Mouse (Mus musculus) limb, embryonic 11.5 days (tissue): ENCODE results near the gene Dnttip1. TPM values are rescaled to one million over a fixed set of nuclear protein-coding genes. Genes with fewer than 3 reads are reported as not detected.

Source experiments
- ATAC-seq: fragments of 200-750 bp; cut with Nextera tagmentation; 2 replicates; pipeline ENCODE4 v1.8.0; 2017; ENCODE audit warnings: low read depth; ENCODE audit not compliant: insufficient number of reproducible peaks, low FRiP score, low TSS enrichment
- DNase-seq: peaks from one replicate; pipeline ENCODE4 v3.0.0-alpha.2; 2015; ENCODE audit warnings: low spot score
- H3K27ac ChIP-seq: fragments of 300-500 bp; sonication (generic); replicated peaks from 2 replicates; pipeline ENCODE4 v1.5.1; 2014; ENCODE audit warnings: low read depth, mild to moderate bottlenecking, low read length
- H3K27me3 ChIP-seq: fragments of 300-500 bp; sonication (generic); 2 replicates; pipeline ENCODE4 v1.6.1; 2014; ENCODE audit warnings: mild to moderate bottlenecking, low read length, mixed read lengths; ENCODE audit not compliant: control insufficient read depth, insufficient read depth
- H3K36me3 ChIP-seq: fragments of 300-500 bp; sonication (generic); 2 replicates; pipeline ENCODE4 v1.6.1; 2014; ENCODE audit warnings: mild to moderate bottlenecking, low read length, moderate library complexity, mixed read lengths; ENCODE audit not compliant: control insufficient read depth, insufficient read depth
- H3K4me1 ChIP-seq: fragments of 300-500 bp; sonication (generic); 2 replicates; pipeline ENCODE4 v1.6.1; 2014; ENCODE audit warnings: low read length, mixed read lengths; ENCODE audit not compliant: control insufficient read depth, insufficient read depth
- H3K4me2 ChIP-seq: fragments of 300-500 bp; sonication (generic); 2 replicates; pipeline ENCODE4 v1.6.1; 2014; ENCODE audit warnings: low read depth, mild to moderate bottlenecking, moderate library complexity; ENCODE audit not compliant: severe bottlenecking
- H3K4me3 ChIP-seq: fragments of 300-500 bp; sonication (generic); 2 replicates; pipeline ENCODE4 v1.5.1; 2014; ENCODE audit warnings: low read depth, low read length
- H3K9ac ChIP-seq: fragments of 300-500 bp; sonication (generic); 2 replicates; pipeline ENCODE4 v1.6.1; 2014; ENCODE audit warnings: mild to moderate bottlenecking, low read length
- H3K9me3 ChIP-seq: fragments of 300-500 bp; sonication (generic); 2 replicates; pipeline ENCODE4 v1.6.1; 2016; ENCODE audit warnings: low read length; ENCODE audit not compliant: control insufficient read depth
- WGBS: fragments of 180-500 bp; shearing (Covaris S2); extraction: QIAGEN DNeasy Blood & Tissue Kit; methylation state at CpG from one replicate; pipeline ENCODE4 v1.1.7; 2014; 5-methylcytosine and 5-hydroxymethylcytosine counted together
- polyA plus RNA-seq: library from polyadenylated mRNA; unstranded; fragments of >200 nt; fragmentation: Nextera tagmentation; extraction: Ambion mirVana; gene quantifications from 2 replicates; pipeline ENCODE4 v1.2.1, GENCODE M21; 2014

The Dnttip1 gene
- 87.0 and 96.4 TPM in 2 replicates for polyA plus RNA-seq

GRCm38 (mm10) chr2:164745843-164746479 is at the start of gene Dnttip1, which contains the start of gene Wfdc3:
TSS of gene Dnttip1 (plus strand) at chr2:164745983.
TSS of gene Wfdc3 (minus strand) at chr2:164745931.
- Histone ChIP-seq H3K9me3 (no peaks in the 10 kb centered on the region), H3K9ac (peak within 1 kb of the TSS; percentile 90), H3K27ac (0 out of 2 replicates have a peak within 1 kb of the TSS, but pooled peaks have one; percentile 52), H3K4me3 (peak within 1 kb of the TSS; percentile 80), H3K36me3 (peaks cover 4% of the 10 kb centered on the region), H3K4me1 (peaks cover 5% of the 10 kb centered on the region), H3K27me3 (no peaks in the 10 kb centered on the region), H3K4me2 (peak within 1 kb of the TSS; percentile 59)
- DNase-seq (peak; percentile 96), ATAC-seq (peak; percentile 84)
- under 1% methylated on average over 70 of the region's 70 CpGs for WGBS

- no peak for ATAC-seq
Measured at GRCm38 (mm10) chr2:164698201-164698600, 47.6 kb upstream of the Dnttip1 start, which contains the start of gene Spint4. TSS of gene Spint4 (plus strand) at chr2:164698501.

GRCm38 (mm10) chr2:164700959-164701358 is 44.8 kb upstream of the Dnttip1 start:
- no peaks in the 10 kb centered on the region for H3K4me1 ChIP-seq
- no peak overlapping the region for H3K9ac ChIP-seq
- no peak overlapping the region for H3K27ac ChIP-seq
- WGBS, result 77% methylated on average over 5 of the region's 5 CpGs
- H3K4me3 ChIP-seq, result no peak overlapping the region
- H3K9me3 ChIP-seq, result no peaks in the 10 kb centered on the region; the same call in 1 of the 2 replicates
- no peaks in the 10 kb centered on the region for H3K27me3 ChIP-seq
- DNase-seq, result no peak
- H3K36me3 ChIP-seq, result no peaks in the 10 kb centered on the region
- no peak overlapping the region for H3K4me2 ChIP-seq
- ATAC-seq, result no peak

More at GRCm38 (mm10) chr2:164698201-164698600, 47.6 kb upstream of the Dnttip1 start, which contains the start of gene Spint4:
- no peaks in the 10 kb centered on the region for H3K4me1 ChIP-seq
- no peaks in the 10 kb centered on the region for H3K9me3 ChIP-seq
- no peak for DNase-seq
- H3K27me3 ChIP-seq, result no peaks in the 10 kb centered on the region
- 85% methylated on average over 4 of the region's 4 CpGs for WGBS
- H3K27ac ChIP-seq, result no peak within 1 kb of the TSS
- H3K4me2 ChIP-seq, result no peak within 1 kb of the TSS
- H3K4me3 ChIP-seq, result no peak within 1 kb of the TSS
- no peaks in the 10 kb centered on the region for H3K36me3 ChIP-seq
- no peak within 1 kb of the TSS for H3K9ac ChIP-seq

GRCm38 (mm10) chr2:164701761-164702160 is 44.0 kb upstream of the Dnttip1 start:
- H3K4me3 ChIP-seq, result no peak overlapping the region

GRCm38 (mm10) chr2:164704235-164704634 is 41.5 kb upstream of the Dnttip1 start:
- DNase-seq (no peak), ATAC-seq (no peak)
- Histone ChIP-seq H3K4me3 (no peak overlapping the region), H3K27me3 (no peaks in the 10 kb centered on the region), H3K9me3 (no peaks in the 10 kb centered on the region; the same call in 1 of the 2 replicates), H3K4me2 (no peak overlapping the region), H3K9ac (no peak overlapping the region), H3K4me1 (no peaks in the 10 kb centered on the region), H3K27ac (no peak overlapping the region), H3K36me3 (no peaks in the 10 kb centered on the region)
- WGBS, result 78% methylated on average over 5 of the region's 5 CpGs

More at GRCm38 (mm10) chr2:164701761-164702160, 44.0 kb upstream of the Dnttip1 start:
- no peaks in the 10 kb centered on the region; the same call in 1 of the 2 replicates for H3K9me3 ChIP-seq
- 89% methylated on average over 5 of the region's 5 CpGs for WGBS
- no peaks in the 10 kb centered on the region for H3K4me1 ChIP-seq
- no peak overlapping the region for H3K27ac ChIP-seq
- no peak for ATAC-seq
- no peaks in the 10 kb centered on the region for H3K36me3 ChIP-seq
- no peak overlapping the region for H3K9ac ChIP-seq
- no peak overlapping the region for H3K4me2 ChIP-seq
- DNase-seq, result no peak
- no peaks in the 10 kb centered on the region for H3K27me3 ChIP-seq

GRCm38 (mm10) chr2:164705328-164705727 is 40.5 kb upstream of the Dnttip1 start:
- Histone ChIP-seq H3K36me3 (no peaks in the 10 kb centered on the region), H3K27me3 (no peaks in the 10 kb centered on the region), H3K9me3 (no peaks in the 10 kb centered on the region; the same call in 1 of the 2 replicates), H3K4me1 (no peaks in the 10 kb centered on the region), H3K27ac (no peak overlapping the region), H3K9ac (no peak overlapping the region), H3K4me3 (no peak overlapping the region), H3K4me2 (no peak overlapping the region)
- DNase-seq (no peak), ATAC-seq (no peak)
- WGBS, result 96% methylated on average over 6 of the region's 6 CpGs

- Histone ChIP-seq H3K4me1 (no peaks in the 10 kb centered on the region), H3K9ac (no peak overlapping the region), H3K9me3 (no peaks in the 10 kb centered on the region; the same call in 1 of the 2 replicates), H3K4me2 (no peak overlapping the region), H3K4me3 (no peak overlapping the region), H3K36me3 (no peaks in the 10 kb centered on the region), H3K27ac (no peak overlapping the region), H3K27me3 (no peaks in the 10 kb centered on the region)
- ATAC-seq (no peak), DNase-seq (no peak)
- WGBS, result 94% methylated on average over 14 of the region's 14 CpGs
Measured at GRCm38 (mm10) chr2:164705991-164706390, 39.8 kb upstream of the Dnttip1 start.

- ATAC-seq, result no peak
- no peaks in the 10 kb centered on the region for H3K27me3 ChIP-seq
- no peak within 1 kb of the TSS for H3K27ac ChIP-seq
- H3K9me3 ChIP-seq, result no peaks in the 10 kb centered on the region
- H3K4me1 ChIP-seq, result 0 out of 2 replicates have a peak, but pooled peaks cover under 1% of the 10 kb centered on the region
- 80% methylated on average over 6 of the region's 6 CpGs for WGBS
- H3K4me2 ChIP-seq, result no peak within 1 kb of the TSS
- H3K4me3 ChIP-seq, result no peak within 1 kb of the TSS
- H3K9ac ChIP-seq, result no peak within 1 kb of the TSS
- no peak for DNase-seq
- no peaks in the 10 kb centered on the region for H3K36me3 ChIP-seq
Measured at GRCm38 (mm10) chr2:164715005-164715404, 30.8 kb upstream of the Dnttip1 start, which contains the start of gene Spint5. TSS of gene Spint5 (plus strand) at chr2:164715305.
